Mouse (Mus musculus): Measurements from ENCODE around the gene Vps13d. TPM values are rescaled to one million over a fixed set of nuclear protein-coding genes. Genes with fewer than 3 reads are reported as not detected.
A peak's percentile ranks its signal among the peaks of the same experiment; 100 is the strongest.

Vps13d gene
- polyA plus RNA-seq, 1 experiment from 2014 or later = 12.6 TPM

- 0 out of 2 replicates have a peak, but pooled peaks cover 4% of the 10 kb centered on the region for H3K4me1 ChIP-seq (ENCODE audit: control insufficient read depth, insufficient read depth, low read length)
- H3K4me2 ChIP-seq (replicated peaks; ENCODE audit: low read depth, low read length) = no peak overlapping the region
Measured at GRCm38 (mm10) chr4:145203305-145203704, 8.5 kb upstream of the Vps13d start.

GRCm38 (mm10) chr4:145201424-145201823, 6.6 kb upstream of the Vps13d start:
- Histone ChIP-seq H3K9me3 (ENCODE audit: control insufficient read depth, low read length) (no peaks in the 10 kb centered on the region), H3K27ac (ENCODE audit: low read depth, low read length) (no peak overlapping the region), H3K4me1 (ENCODE audit: control insufficient read depth, insufficient read depth, low read length) (0 out of 2 replicates have a peak, but pooled peaks cover 4% of the 10 kb centered on the region), H3K9ac (ENCODE audit: low read depth, low read length) (no peak overlapping the region), H3K36me3 (ENCODE audit: control insufficient read depth, insufficient read depth, low read length) (no peaks in the 10 kb centered on the region), H3K4me2 (replicated peaks; ENCODE audit: low read depth, low read length) (no peak overlapping the region), H3K27me3 (ENCODE audit: control insufficient read depth, insufficient read depth, low read length) (0 out of 2 replicates have a peak, but pooled peaks cover 2% of the 10 kb centered on the region), H3K4me3 (ENCODE audit: low read length) (no peak overlapping the region)
- WGBS = 48% methylated on average over 3 of the region's 3 CpGs
- ATAC-seq (ENCODE audit: low FRiP score, low TSS enrichment) = no peak

More at GRCm38 (mm10) chr4:145203305-145203704, 8.5 kb upstream of the Vps13d start:
- Histone ChIP-seq H3K27ac (ENCODE audit: low read depth, low read length) (no peak overlapping the region), H3K9me3 (ENCODE audit: control insufficient read depth, low read length) (no peaks in the 10 kb centered on the region), H3K27me3 (ENCODE audit: control insufficient read depth, insufficient read depth, low read length) (0 out of 2 replicates have a peak, but pooled peaks cover 2% of the 10 kb centered on the region), H3K36me3 (ENCODE audit: control insufficient read depth, insufficient read depth, low read length) (no peaks in the 10 kb centered on the region), H3K4me3 (ENCODE audit: low read length) (no peak overlapping the region), H3K9ac (ENCODE audit: low read depth, low read length) (no peak overlapping the region)
- ATAC-seq (ENCODE audit: low FRiP score, low TSS enrichment) = no peak
- 71% methylated on average over 2 of the region's 2 CpGs for WGBS

GRCm38 (mm10) chr4:145199982-145200699, 5.3 kb upstream of the Vps13d start:
- 19% methylated on average over 11 of the region's 11 CpGs for WGBS
- Histone ChIP-seq H3K4me3 (ENCODE audit: low read length) (no peak overlapping the region), H3K4me2 (replicated peaks; ENCODE audit: low read depth, low read length) (no peak overlapping the region; the same call in 1 of the 2 replicates), H3K9me3 (ENCODE audit: control insufficient read depth, low read length) (no peaks in the 10 kb centered on the region), H3K27me3 (ENCODE audit: control insufficient read depth, insufficient read depth, low read length) (0 out of 2 replicates have a peak, but pooled peaks cover 2% of the 10 kb centered on the region), H3K36me3 (ENCODE audit: control insufficient read depth, insufficient read depth, low read length) (no peaks in the 10 kb centered on the region), H3K4me1 (ENCODE audit: control insufficient read depth, insufficient read depth, low read length) (0 out of 2 replicates have a peak, but pooled peaks cover 4% of the 10 kb centered on the region), H3K27ac (ENCODE audit: low read depth, low read length) (no peak overlapping the region), H3K9ac (ENCODE audit: low read depth, low read length) (no peak overlapping the region)
- ATAC-seq (ENCODE audit: low FRiP score, low TSS enrichment) = peak; percentile 74

- Histone ChIP-seq H3K4me1 (ENCODE audit: control insufficient read depth, insufficient read depth, low read length) (peaks cover 16% of the 10 kb centered on the region; the same call in 1 of the 2 replicates), H3K27me3 (ENCODE audit: control insufficient read depth, insufficient read depth, low read length) (0 out of 2 replicates have a peak, but pooled peaks cover 2% of the 10 kb centered on the region), H3K27ac (ENCODE audit: low read depth, low read length) (no peak overlapping the region), H3K36me3 (ENCODE audit: control insufficient read depth, insufficient read depth, low read length) (no peaks in the 10 kb centered on the region), H3K4me2 (replicated peaks; ENCODE audit: low read depth, low read length) (no peak overlapping the region), H3K9ac (ENCODE audit: low read depth, low read length) (no peak overlapping the region), H3K9me3 (ENCODE audit: control insufficient read depth, low read length) (no peaks in the 10 kb centered on the region), H3K4me3 (ENCODE audit: low read length) (no peak overlapping the region)
- WGBS = 84% methylated on average over 4 of the region's 4 CpGs
- ATAC-seq (ENCODE audit: low FRiP score, low TSS enrichment) = no peak
Measured at GRCm38 (mm10) chr4:145196586-145196985, 1.8 kb upstream of the Vps13d start.

- H3K27me3 ChIP-seq (ENCODE audit: control insufficient read depth, insufficient read depth, low read length) = no peaks in the 10 kb centered on the region
- H3K4me1 ChIP-seq (ENCODE audit: control insufficient read depth, insufficient read depth, low read length) = peaks cover 12% of the 10 kb centered on the region; the same call in 1 of the 2 replicates
- H3K4me2 ChIP-seq (replicated peaks; ENCODE audit: low read depth, low read length) = no peak overlapping the region; the same call in 1 of the 2 replicates
- ATAC-seq (ENCODE audit: low FRiP score, low TSS enrichment) = no peak; the same call in 1 of the 2 replicates
- no peak overlapping the region; the same call in 1 of the 2 replicates for H3K9ac ChIP-seq (ENCODE audit: low read depth, low read length)
- 0 out of 2 replicates have a peak overlapping the region, but pooled peaks have one; percentile 94 for H3K4me3 ChIP-seq (ENCODE audit: low read length)
- peaks cover under 1% of the 10 kb centered on the region; the same call in 1 of the 2 replicates for H3K36me3 ChIP-seq (ENCODE audit: control insufficient read depth, insufficient read depth, low read length)
- H3K9me3 ChIP-seq (ENCODE audit: control insufficient read depth, low read length) = no peaks in the 10 kb centered on the region
- 23% methylated on average over 5 of the region's 5 CpGs for WGBS
- no peak overlapping the region for H3K27ac ChIP-seq (ENCODE audit: low read depth, low read length)
Measured at GRCm38 (mm10) chr4:145195172-145195571, 367 bp upstream of the Vps13d start.

GRCm38 (mm10) chr4:145193991-145194511, 754 bp downstream of the Vps13d start:
- H3K27ac ChIP-seq (ENCODE audit: low read depth, low read length) = peak overlapping the region; percentile 56
- 2% methylated on average over 10 of the region's 10 CpGs for WGBS

GRCm38 (mm10) chr4:145193406-145193805, 1.4 kb downstream of the Vps13d start:
- no peaks in the 10 kb centered on the region for H3K27me3 ChIP-seq (ENCODE audit: control insufficient read depth, insufficient read depth, low read length)
- H3K36me3 ChIP-seq (ENCODE audit: control insufficient read depth, insufficient read depth, low read length) = peaks cover 13% of the 10 kb centered on the region; the same call in 1 of the 2 replicates
- no peak for ATAC-seq (ENCODE audit: low FRiP score, low TSS enrichment)
- peak overlapping the region; percentile 92 for H3K4me2 ChIP-seq (replicated peaks; ENCODE audit: low read depth, low read length)
- peaks cover 12% of the 10 kb centered on the region; the same call in 1 of the 2 replicates for H3K4me1 ChIP-seq (ENCODE audit: control insufficient read depth, insufficient read depth, low read length)
- H3K4me3 ChIP-seq (ENCODE audit: low read length) = peak overlapping the region; percentile 94
- no peak overlapping the region; the same call in 1 of the 2 replicates for H3K9ac ChIP-seq (ENCODE audit: low read depth, low read length)
- WGBS = 23% methylated on average over 3 of the region's 3 CpGs
- H3K9me3 ChIP-seq (ENCODE audit: control insufficient read depth, low read length) = no peaks in the 10 kb centered on the region
- no peak overlapping the region for H3K27ac ChIP-seq (ENCODE audit: low read depth, low read length)

More at GRCm38 (mm10) chr4:145193991-145194511, 754 bp downstream of the Vps13d start:
- peaks cover 9% of the 10 kb centered on the region; the same call in 1 of the 2 replicates for H3K36me3 ChIP-seq (ENCODE audit: control insufficient read depth, insufficient read depth, low read length)
- H3K9me3 ChIP-seq (ENCODE audit: control insufficient read depth, low read length) = no peaks in the 10 kb centered on the region
- peak overlapping the region; percentile 94 for H3K4me3 ChIP-seq (ENCODE audit: low read length)
- peak; percentile 43 for ATAC-seq (ENCODE audit: low FRiP score, low TSS enrichment)
- peak overlapping the region; percentile 92 for H3K4me2 ChIP-seq (replicated peaks; ENCODE audit: low read depth, low read length)
- H3K9ac ChIP-seq (ENCODE audit: low read depth, low read length) = peak overlapping the region; percentile 89
- H3K4me1 ChIP-seq (ENCODE audit: control insufficient read depth, insufficient read depth, low read length) = peaks cover 12% of the 10 kb centered on the region; the same call in 1 of the 2 replicates
- H3K27me3 ChIP-seq (ENCODE audit: control insufficient read depth, insufficient read depth, low read length) = no peaks in the 10 kb centered on the region

- no peak overlapping the region for H3K4me3 ChIP-seq (ENCODE audit: low read length)
- H3K4me1 ChIP-seq (ENCODE audit: control insufficient read depth, insufficient read depth, low read length) = peaks cover 12% of the 10 kb centered on the region; the same call in 1 of the 2 replicates
- no peaks in the 10 kb centered on the region for H3K9me3 ChIP-seq (ENCODE audit: control insufficient read depth, low read length)
- no peak overlapping the region for H3K9ac ChIP-seq (ENCODE audit: low read depth, low read length)
- no peak overlapping the region for H3K4me2 ChIP-seq (replicated peaks; ENCODE audit: low read depth, low read length)
- H3K36me3 ChIP-seq (ENCODE audit: control insufficient read depth, insufficient read depth, low read length) = peaks cover 13% of the 10 kb centered on the region; the same call in 1 of the 2 replicates
- ATAC-seq (ENCODE audit: low FRiP score, low TSS enrichment) = no peak
- no peaks in the 10 kb centered on the region for H3K27me3 ChIP-seq (ENCODE audit: control insufficient read depth, insufficient read depth, low read length)
- H3K27ac ChIP-seq (ENCODE audit: low read depth, low read length) = no peak overlapping the region
Measured at GRCm38 (mm10) chr4:145192686-145193085, 2.1 kb downstream of the Vps13d start.
